Mouse (Mus musculus): Measurements from ENCODE around the gene Krt7.

Krt7 gene

DNA sequence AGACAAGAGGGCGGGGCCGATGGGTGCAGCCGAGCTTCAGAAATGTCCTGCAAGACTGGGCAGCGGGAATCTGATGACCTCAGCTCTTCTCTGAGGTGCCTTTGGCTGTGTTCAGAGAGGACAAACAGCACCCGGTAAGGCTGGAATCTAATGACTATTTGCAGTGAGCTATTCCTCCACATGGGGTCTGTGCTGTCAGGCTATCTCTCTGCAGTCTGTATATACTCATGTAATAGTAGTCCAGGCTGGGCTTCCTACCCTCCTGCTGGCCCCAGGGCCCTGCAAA lies 34.1 kb upstream of the Krt7 start:
- no peak for DNase-seq (ENCODE audit: low spot score)

DNA sequence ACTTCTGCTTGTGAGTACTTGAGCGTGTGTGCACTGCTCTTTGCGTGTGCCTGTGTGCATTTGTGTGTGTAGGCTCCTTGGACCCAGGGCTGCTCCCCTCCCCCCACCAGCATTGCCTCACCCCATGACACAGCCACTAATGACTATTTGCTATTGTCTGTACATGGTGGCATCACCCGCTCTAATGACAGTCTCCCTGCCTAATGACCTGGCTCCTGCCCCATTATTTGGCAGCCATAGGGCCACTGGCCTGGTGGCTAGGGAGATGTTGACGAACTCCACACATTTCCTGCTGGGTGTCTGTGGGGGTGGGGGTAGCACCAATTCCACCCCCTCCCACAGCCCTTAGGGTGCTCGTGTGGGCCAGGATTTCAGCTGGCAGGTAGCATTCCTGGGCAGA lies 32.2 kb upstream of the Krt7 start:
- no peak for DNase-seq (ENCODE audit: low spot score)

DNA sequence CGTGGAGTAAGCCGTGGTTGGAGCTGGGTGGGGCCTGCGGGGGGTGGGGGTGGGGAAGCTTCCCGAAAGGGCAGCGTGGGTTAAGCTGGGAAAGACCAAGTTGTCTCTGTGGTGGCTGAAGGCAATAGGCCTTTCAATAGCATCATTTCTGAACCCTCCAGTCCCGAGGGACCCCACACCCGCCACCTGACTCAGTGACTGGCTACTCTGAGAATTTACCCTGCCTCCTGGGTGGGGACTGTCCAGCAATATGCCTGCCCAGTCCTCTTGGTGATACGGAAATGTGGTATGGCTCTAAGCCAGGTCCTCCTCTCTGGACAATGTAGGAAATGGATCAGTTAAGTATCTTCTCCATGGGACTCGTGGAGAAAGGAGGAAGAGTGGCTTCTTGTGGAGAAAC lies 29.1 kb upstream of the Krt7 start:
- DNase-seq (ENCODE audit: low spot score), result no peak

DNA sequence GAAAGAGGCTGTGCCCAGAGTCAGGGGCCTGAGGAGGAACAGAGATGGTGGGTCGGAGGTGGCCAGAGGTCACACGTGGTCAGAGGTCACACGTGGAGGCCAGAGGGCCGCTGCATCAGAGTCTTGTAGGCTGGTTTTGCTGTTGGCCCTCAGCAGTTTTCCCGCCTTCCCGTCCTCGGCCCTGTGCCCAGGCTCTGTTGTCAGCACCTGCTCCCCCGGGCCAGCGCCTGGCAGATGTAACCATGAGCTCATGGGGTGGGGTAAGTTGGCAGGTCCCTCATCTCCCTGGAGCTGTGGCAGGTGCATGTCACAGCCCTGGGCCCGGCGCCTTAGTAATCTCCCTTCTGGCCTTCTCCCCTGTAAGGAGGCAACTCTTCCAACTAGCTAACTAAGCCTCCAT lies 28.0 kb upstream of the Krt7 start:
- DNase-seq (ENCODE audit: low spot score), result no peak

- DNase-seq (ENCODE audit: low spot score), result no peak
These were observed 26.2 kb upstream of the Krt7 start for GRCm38 (mm10) chr15:101384610-101385009.

- DNase-seq (ENCODE audit: low spot score), result no peak
These were observed 25.8 kb upstream of the Krt7 start for GRCm38 (mm10) chr15:101385064-101385463.

- DNase-seq (ENCODE audit: low spot score), result no peak
These were observed 23.7 kb upstream of the Krt7 start for GRCm38 (mm10) chr15:101387176-101387575.

- no peak for DNase-seq (ENCODE audit: low spot score)
These were observed 22.8 kb upstream of the Krt7 start for GRCm38 (mm10) chr15:101388034-101388541.

GRCm38 (mm10) chr15:101390203-101390602 lies 20.6 kb upstream of the Krt7 start:
- no peak for DNase-seq (ENCODE audit: low spot score)

- DNase-seq (ENCODE audit: low spot score), result no peak
These were observed 18.6 kb upstream of the Krt7 start for GRCm38 (mm10) chr15:101392251-101392650.

GRCm38 (mm10) chr15:101394908-101395307 lies 15.9 kb upstream of the Krt7 start:
- no peak for DNase-seq (ENCODE audit: low spot score)

DNA sequence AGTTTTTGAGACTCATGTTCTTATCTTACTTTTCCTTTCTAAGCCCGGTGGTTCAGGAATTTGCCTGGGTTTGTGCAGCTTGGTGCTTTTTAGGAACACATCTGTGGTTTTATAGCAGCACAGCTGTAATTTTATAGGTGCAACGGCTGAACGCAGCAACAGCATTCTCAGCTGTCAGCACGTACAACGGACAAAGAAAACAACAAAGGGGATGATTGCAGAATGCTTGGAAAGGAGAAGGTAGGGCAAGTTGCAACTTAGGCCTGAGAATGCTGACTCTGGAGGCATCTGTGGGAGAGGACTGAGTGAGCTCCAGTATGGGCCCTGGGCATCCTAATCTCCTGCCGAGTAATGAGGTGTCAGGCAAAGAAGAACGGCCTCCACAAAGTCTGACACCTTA lies 14.4 kb upstream of the Krt7 start:
- no peak for DNase-seq (ENCODE audit: low spot score)

DNA sequence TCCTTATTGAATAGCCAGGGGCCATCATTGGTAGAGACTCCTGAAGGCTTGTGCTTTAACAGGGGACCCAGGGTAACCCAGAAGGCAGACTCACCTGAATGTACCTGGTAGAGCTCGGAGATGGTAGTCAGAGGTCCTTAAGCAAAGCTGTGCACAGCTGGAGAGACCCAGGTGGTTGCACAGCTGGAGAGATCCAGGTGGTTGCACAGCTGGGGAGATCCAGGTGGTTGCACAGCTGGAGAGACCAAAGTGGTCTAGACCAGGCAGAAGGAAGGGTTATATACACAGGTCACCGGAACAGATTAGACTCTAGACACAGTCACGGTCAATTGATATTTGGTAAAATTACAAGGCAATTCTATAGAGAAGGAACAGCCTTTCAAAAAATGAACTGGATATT lies 13.9 kb upstream of the Krt7 start:
- no peak for DNase-seq (ENCODE audit: low spot score)

DNA sequence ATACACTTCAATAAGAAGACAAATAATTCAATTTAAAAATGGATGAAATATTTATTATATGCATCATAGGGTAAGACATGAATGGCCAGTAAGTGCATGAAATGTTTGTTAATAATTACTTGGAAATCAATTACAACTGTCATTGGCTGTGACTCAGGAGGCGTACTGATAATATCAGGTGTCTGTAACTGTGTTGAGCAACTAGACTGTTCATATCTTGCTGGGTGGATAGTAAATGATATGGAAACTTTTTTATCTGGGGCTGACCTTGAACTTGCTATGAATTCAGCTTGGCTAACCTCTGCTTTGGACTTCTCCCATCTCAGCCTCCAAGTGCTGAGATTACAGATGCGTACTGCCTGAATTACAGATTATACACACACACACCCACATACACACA lies 13.2 kb upstream of the Krt7 start:
- DNase-seq (ENCODE audit: low spot score), result no peak

GRCm38 (mm10) chr15:101398269-101398668 lies 12.6 kb upstream of the Krt7 start:
- no peak for DNase-seq (ENCODE audit: low spot score)

DNA sequence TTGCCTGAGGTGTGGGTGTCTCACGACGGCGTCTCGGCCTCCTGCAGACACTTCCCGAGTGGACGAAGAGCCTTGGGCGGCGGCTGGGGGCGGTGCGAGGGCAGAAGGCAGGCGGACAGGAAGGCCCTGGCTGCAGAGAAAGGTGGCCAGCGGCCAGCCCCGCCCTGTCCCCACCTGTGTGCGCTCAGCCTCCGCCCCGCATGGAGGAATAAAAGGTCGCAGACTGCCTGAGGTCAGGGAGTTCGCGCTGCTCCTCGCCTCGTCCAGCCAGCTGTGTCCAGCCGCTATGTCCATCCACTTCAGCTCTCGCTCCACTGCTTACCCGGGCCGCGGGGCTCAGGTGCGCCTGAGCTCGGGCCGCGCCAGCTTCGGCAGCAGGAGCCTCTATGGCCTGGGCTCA lies 1.3 kb downstream of the Krt7 start:
- no peak for DNase-seq (ENCODE audit: low spot score)

- DNase-seq (ENCODE audit: low spot score), result no peak
These were observed 3.2 kb downstream of the Krt7 start for GRCm38 (mm10) chr15:101413916-101414635.

DNA sequence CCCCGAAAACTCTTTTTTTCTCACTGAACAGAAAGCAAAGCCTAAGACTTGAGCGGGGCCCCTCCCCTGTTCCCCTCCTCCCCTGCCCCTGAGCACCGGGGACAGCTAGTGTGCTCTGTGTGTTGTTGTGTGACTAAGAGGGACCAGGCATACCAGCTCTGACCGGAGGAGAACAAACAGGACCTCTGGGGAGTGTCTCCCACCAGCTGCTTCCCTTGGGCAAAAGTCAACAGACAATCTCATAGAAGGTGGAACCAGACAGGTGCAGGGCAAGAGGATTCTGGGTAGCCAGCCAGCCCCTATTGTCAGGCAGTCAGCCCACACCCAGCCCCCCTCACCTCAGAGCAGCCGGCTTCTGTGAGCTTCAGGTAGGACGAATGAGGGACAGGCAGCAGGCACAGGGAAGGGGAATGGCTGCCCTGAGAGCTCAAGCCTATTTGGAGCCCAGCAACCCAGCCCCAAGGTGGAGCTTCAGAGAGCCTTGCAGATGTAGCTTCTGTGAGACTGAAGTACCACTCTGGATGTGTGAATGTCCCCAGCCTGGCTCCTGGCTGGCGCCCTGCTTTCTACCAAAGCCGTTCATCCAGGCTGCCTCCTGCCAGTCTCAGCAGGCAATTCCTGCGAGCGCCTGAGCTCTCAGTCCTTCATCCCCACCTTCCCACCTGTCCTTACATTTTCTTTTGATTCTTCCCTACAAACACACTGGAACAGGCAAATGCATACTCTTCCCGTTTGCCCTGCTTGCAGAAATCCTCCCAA lies 4.1 kb downstream of the Krt7 start:
- DNase-seq (ENCODE audit: low spot score), result no peak

DNA sequence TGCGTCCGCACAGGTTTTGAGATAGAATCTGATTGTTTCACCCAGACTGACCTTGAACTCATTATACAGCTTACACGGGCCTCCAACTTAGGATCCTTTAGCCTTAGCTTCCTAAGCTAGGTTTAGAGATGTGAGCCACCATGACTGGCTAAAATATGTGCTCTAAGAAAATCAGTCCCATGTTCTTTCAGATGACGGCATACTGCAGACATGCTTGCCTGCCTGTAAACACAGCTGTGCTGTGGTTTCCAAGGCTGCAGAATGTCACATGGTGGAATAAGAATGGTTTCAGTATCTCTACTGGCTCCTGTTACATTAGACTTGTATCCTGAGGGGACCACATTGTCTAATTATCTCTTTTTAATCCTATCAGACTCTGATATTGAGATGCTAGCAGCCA lies 8.1 kb downstream of the Krt7 start:
- DNase-seq (ENCODE audit: low spot score), result no peak

- DNase-seq (ENCODE audit: low spot score), result no peak
These were observed 10.1 kb downstream of the Krt7 start for GRCm38 (mm10) chr15:101420903-101421302.

DNA sequence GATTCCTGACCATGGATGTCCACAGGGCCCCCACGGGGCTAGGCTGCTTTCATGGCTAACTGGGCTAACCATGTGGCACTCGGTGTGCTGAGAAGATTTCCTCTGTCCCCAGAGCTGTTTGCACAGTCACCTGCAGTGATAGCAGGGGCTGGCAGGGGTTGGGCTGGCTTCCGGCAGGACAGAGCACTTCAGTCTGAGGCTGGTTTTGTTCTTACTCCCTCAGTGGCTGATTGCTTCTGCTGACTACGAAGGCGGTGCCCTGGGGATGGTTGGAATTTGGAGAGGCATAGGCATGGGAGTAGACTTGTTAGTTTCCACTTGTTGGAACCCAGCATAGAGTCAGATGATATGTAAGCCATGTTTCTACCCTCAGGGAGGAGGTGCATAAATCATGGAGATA lies 14.1 kb downstream of the Krt7 start:
- no peak for DNase-seq (ENCODE audit: low spot score)

DNA sequence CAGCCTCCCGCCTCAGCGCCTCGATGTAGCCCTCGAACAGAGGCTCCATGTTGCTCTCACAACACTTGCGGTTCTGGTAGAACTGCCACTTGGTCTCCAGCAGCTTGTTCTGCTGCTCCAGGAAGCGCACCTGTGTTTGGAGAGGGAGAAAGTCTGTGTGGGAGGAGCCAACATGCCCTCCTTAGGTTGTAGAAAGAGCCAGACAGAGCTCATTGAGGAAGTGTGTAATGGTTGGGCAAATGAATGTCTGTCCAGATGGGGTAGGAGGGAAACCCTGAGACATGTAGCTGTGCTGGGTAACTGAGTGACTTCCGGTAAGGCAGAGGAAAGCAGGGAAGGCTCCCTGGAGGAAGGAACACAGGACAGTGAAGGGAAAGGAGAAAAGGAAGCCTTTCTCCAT lies 25.8 kb downstream of the Krt7 start:
- no peak for DNase-seq (ENCODE audit: low spot score)

DNA sequence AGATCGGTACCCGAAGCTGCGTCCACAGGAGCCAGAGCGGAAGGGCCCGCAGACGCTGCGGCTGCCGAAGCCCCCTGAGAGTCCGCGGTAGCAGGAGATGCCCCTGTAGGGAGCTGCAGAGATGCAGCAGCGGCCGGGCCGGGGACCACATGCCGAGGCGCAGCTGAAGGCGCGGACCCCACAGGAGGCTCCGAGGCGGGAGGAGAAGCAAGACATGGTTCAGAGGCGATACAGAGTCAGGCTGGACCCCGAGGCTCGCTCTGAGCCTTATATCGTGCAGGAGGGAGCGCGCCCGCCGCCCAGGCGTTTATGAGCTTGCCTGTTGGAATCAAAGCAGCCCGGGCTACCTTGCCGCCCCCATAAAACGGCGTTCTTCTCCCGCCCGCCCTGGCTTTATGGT lies 27.7 kb downstream of the Krt7 start, which contains the start of gene Krt87:
Gene Krt87, minus strand, starts transcription at position 250 of the 400 bp plus-strand sequence.
- DNase-seq (ENCODE audit: low spot score), result no peak

DNA sequence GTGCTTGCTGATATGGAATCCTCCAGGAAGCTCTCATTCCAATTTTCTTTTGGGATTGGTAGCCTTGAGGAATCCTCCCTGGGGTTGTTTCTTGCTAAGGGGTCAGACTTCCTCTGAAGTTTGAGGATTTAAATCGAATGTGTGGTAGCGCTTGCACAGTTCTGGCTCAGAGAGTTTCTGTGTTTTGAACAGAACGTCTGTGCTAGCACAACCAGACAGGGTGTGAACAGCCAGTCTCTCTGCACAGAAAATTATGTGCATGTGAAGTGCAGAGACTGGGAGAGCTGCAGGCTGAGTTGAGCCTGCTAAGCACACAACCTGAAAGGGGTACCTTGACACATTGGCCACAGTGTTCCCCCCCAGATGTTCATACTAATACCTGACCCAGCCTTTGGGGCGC lies 30.0 kb downstream of the Krt7 start:
- no peak for DNase-seq (ENCODE audit: low spot score)

Measured in testis, postnatal 14 days (tissue).